Mouse (Mus musculus) G1E (cell line): ENCODE results near the gene Unc5b.

Experiments used
- CTCF ChIP-seq: IDR thresholded peaks from 2 replicates; pipeline ENCODE4 v1.5.1; 2012; ENCODE audit warnings: low read depth, low read length, inconsistent platforms, mixed read lengths
- GATA1 ChIP-seq: IDR thresholded peaks from 2 replicates; pipeline ENCODE4 v1.6.1; 2012; ENCODE audit warnings: borderline replicate concordance, low read length, inconsistent platforms, mixed read lengths
- GATA2 ChIP-seq: IDR thresholded peaks from 2 replicates; pipeline ENCODE4 v1.6.1; 2012; ENCODE audit warnings: low read depth, low read length, inconsistent platforms, borderline replicate concordance
- TAL1 ChIP-seq: conservative IDR thresholded peaks from 2 replicates; pipeline ENCODE4 v1.6.1; 2012; ENCODE audit warnings: low read depth, low read length, inconsistent platforms, mixed read lengths

DNA sequence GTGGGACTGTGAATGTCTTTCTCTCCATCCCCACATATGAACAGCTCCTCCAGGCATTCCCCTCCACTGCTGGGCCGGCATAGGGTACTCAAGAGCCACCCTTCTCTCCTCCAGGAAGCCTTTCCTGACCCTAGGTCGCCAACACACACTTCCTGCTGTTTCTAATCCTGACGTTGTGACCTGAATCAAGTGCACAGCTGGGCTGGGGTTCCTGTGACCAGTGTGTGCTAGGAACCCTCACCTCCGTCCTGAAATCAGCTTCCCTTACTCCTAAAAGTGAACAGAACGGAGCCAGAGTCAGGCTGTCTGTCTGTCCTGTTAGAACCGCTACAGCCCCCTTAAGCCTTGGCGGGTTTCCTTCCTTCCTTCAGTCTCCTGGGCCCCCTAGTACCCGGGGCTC, 7.6 kb downstream of the Unc5b start:
- TF ChIP-seq GATA1 (no peak), CTCF (no peak), TAL1 (no peak), GATA2 (no peak)
